Mouse (Mus musculus): ENCODE measurements around the gene N4bp2l2. TPM values are rescaled to one million over a fixed set of nuclear protein-coding genes. Genes with fewer than 3 reads are reported as not detected.

Gene N4bp2l2
- polyA plus RNA-seq, 2 experiments, result 12.3 to 25.1 TPM

DNA sequence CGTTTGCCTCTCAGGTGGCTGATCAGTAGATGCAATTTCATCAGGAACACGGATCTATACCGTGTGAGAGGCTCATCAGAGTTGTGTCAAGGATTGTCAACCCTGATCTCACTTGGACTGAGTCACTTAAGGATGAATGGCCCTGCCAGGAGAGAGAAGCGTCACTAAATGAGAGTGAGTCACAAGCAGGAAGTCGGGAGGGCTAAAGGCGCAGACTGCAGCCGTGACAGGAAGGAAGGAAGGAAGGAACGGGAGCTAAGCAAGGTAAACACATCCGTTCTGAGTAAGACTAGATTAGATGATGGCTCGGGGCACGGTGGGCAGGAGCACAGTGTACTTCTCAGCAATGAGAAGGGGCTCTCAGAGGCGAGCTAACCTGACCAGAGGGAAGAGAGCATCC, 54.3 kb downstream of the N4bp2l2 start:
- no peaks in the 10 kb centered on the region for H3K36me3 ChIP-seq (replicated peaks; ENCODE audit: control insufficient read depth, insufficient read depth, low read depth)
- no peak for TF ChIP-seq EP300 (IDR thresholded peaks at IDR 0.05; ENCODE audit: low read depth)
- DNase-seq (ENCODE audit: low read depth in 3 of 3, low spot score in 3 of 3) (no peak), ATAC-seq (ENCODE audit: insufficient read depth) (peak; percentile 51)
- WGBS (ENCODE audit: insufficient replicate concordance), result 10% methylated on average over 12 of the region's 12 CpGs
- H3K4me3 ChIP-seq (ENCODE audit: insufficient read depth in 1 of 2, low read depth in 2 of 2, low read length in 2 of 2), result no peak overlapping the region
- no peaks in the 10 kb centered on the region for H3K27me3 ChIP-seq (ENCODE audit: control insufficient read depth, insufficient read depth, low read length)
- no peak overlapping the region for H3K9ac ChIP-seq (replicated peaks)
- H3K9me3 ChIP-seq (ENCODE audit: control insufficient read depth, low read length), result no peaks in the 10 kb centered on the region
- H3K27ac ChIP-seq, result no peak overlapping the region
- no peak overlapping the region for H3K4me2 ChIP-seq (ENCODE audit: low read depth)
- H3K4me1 ChIP-seq (replicated peaks; ENCODE audit: control insufficient read depth in 2 of 2, insufficient read depth in 2 of 2, low read length in 1 of 2), result no peaks in the 10 kb centered on the region

- no peak overlapping the region for H3K9ac ChIP-seq (replicated peaks)
- no peaks in the 10 kb centered on the region for H3K9me3 ChIP-seq (ENCODE audit: control insufficient read depth, low read length)
- no peaks in the 10 kb centered on the region for H3K27me3 ChIP-seq (ENCODE audit: control insufficient read depth, insufficient read depth, low read length)
- no peak overlapping the region for H3K4me3 ChIP-seq (ENCODE audit: insufficient read depth in 1 of 2, low read depth in 2 of 2, low read length in 2 of 2)
- ATAC-seq (ENCODE audit: insufficient read depth) (no peak), DNase-seq (ENCODE audit: low read depth in 3 of 3, low spot score in 3 of 3) (no peak)
- no peak overlapping the region for H3K27ac ChIP-seq
- no peak for TF ChIP-seq CTCF (IDR thresholded peaks at IDR 0.05; ENCODE audit: low read depth)
- TF ChIP-seq EP300 (IDR thresholded peaks at IDR 0.05; ENCODE audit: low read depth), result no peak
- H3K4me1 ChIP-seq (replicated peaks; ENCODE audit: control insufficient read depth in 2 of 2, insufficient read depth in 2 of 2, low read length in 1 of 2), result no peaks in the 10 kb centered on the region
- H3K4me2 ChIP-seq (ENCODE audit: low read depth), result no peak overlapping the region
- 54% methylated on average over 1 of the region's 1 CpGs for WGBS (ENCODE audit: insufficient replicate concordance)
- H3K36me3 ChIP-seq (replicated peaks; ENCODE audit: control insufficient read depth, insufficient read depth, low read depth), result no peaks in the 10 kb centered on the region
Measured at GRCm38 (mm10) chr5:150611136-150611535, 54.8 kb downstream of the N4bp2l2 start.

GRCm38 (mm10) chr5:150607631-150608030, 58.4 kb downstream of the N4bp2l2 start:
- Histone ChIP-seq H3K4me1 (replicated peaks; ENCODE audit: control insufficient read depth in 2 of 2, insufficient read depth in 2 of 2, low read length in 1 of 2) (no peaks in the 10 kb centered on the region), H3K27me3 (ENCODE audit: control insufficient read depth, insufficient read depth, low read length) (no peaks in the 10 kb centered on the region), H3K4me2 (ENCODE audit: low read depth) (no peak overlapping the region), H3K9ac (replicated peaks) (no peak overlapping the region), H3K9me3 (ENCODE audit: control insufficient read depth, low read length) (no peaks in the 10 kb centered on the region), H3K4me3 (ENCODE audit: insufficient read depth in 1 of 2, low read depth in 2 of 2, low read length in 2 of 2) (no peak overlapping the region), H3K27ac (no peak overlapping the region), H3K36me3 (replicated peaks; ENCODE audit: control insufficient read depth, insufficient read depth, low read depth) (no peaks in the 10 kb centered on the region)
- TF ChIP-seq EP300 (IDR thresholded peaks at IDR 0.05; ENCODE audit: low read depth) (no peak), CTCF (IDR thresholded peaks at IDR 0.05; ENCODE audit: low read depth) (no peak)
- ATAC-seq (ENCODE audit: insufficient read depth) (no peak), DNase-seq (ENCODE audit: low read depth in 3 of 3, low spot score in 3 of 3) (no peak)
- WGBS (ENCODE audit: insufficient replicate concordance), result 79% methylated on average over 8 of the region's 8 CpGs

DNA sequence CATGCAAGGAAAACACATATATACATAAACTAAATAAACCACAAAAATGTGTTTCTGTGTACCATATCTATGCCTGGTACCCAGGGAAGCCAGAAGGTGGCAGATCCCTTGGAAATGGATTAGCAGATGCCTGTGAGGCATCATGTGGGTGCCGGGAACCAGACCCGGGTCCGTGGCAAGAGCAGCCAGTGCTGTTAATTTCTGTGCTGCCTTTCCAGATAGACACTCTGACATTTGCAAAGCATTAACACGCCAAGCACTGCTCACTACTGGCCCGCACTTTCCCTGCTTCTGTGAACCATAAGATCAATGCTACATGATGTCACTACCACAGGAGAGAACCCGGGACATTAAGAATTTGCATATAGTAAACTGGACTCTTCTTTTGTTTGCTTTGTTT, 59.9 kb downstream of the N4bp2l2 start:
- WGBS (ENCODE audit: insufficient replicate concordance), result 86% methylated on average over 6 of the region's 6 CpGs
- no peaks in the 10 kb centered on the region for H3K9me3 ChIP-seq (ENCODE audit: control insufficient read depth, low read length)
- ATAC-seq (ENCODE audit: insufficient read depth), result no peak
- no peak overlapping the region for H3K4me2 ChIP-seq (ENCODE audit: low read depth)
- H3K4me1 ChIP-seq (replicated peaks; ENCODE audit: control insufficient read depth in 2 of 2, insufficient read depth in 2 of 2, low read length in 1 of 2), result no peaks in the 10 kb centered on the region
- H3K27me3 ChIP-seq (ENCODE audit: control insufficient read depth, insufficient read depth, low read length), result no peaks in the 10 kb centered on the region
- no peak for DNase-seq (ENCODE audit: low read depth in 3 of 3, low spot score in 3 of 3)
- H3K36me3 ChIP-seq (replicated peaks; ENCODE audit: control insufficient read depth, insufficient read depth, low read depth), result no peaks in the 10 kb centered on the region
- H3K27ac ChIP-seq, result no peak overlapping the region
- TF ChIP-seq EP300 (IDR thresholded peaks at IDR 0.05; ENCODE audit: low read depth) (no peak), CTCF (IDR thresholded peaks at IDR 0.05; ENCODE audit: low read depth) (no peak)
- no peak overlapping the region for H3K9ac ChIP-seq (replicated peaks)
- H3K4me3 ChIP-seq (ENCODE audit: insufficient read depth in 1 of 2, low read depth in 2 of 2, low read length in 2 of 2), result no peak overlapping the region

- DNase-seq (ENCODE audit: low read depth in 3 of 3, low spot score in 3 of 3) (no peak), ATAC-seq (ENCODE audit: insufficient read depth) (no peak)
- no peak overlapping the region for H3K27ac ChIP-seq
- no peak overlapping the region for H3K4me3 ChIP-seq (ENCODE audit: insufficient read depth in 1 of 2, low read depth in 2 of 2, low read length in 2 of 2)
- H3K9me3 ChIP-seq (ENCODE audit: control insufficient read depth, low read length), result no peaks in the 10 kb centered on the region
- no peak overlapping the region for H3K9ac ChIP-seq (replicated peaks)
- H3K4me2 ChIP-seq (ENCODE audit: low read depth), result no peak overlapping the region
- WGBS (ENCODE audit: insufficient replicate concordance), result 75% methylated on average over 14 of the region's 14 CpGs
- no peak for TF ChIP-seq CTCF (IDR thresholded peaks at IDR 0.05; ENCODE audit: low read depth)
- TF ChIP-seq EP300 (IDR thresholded peaks at IDR 0.05; ENCODE audit: low read depth), result no peak
- H3K27me3 ChIP-seq (ENCODE audit: control insufficient read depth, insufficient read depth, low read length), result no peaks in the 10 kb centered on the region
- H3K4me1 ChIP-seq (replicated peaks; ENCODE audit: control insufficient read depth in 2 of 2, insufficient read depth in 2 of 2, low read length in 1 of 2), result peaks cover 5 to 14% of the 10 kb centered on the region in 2 experiments; a peak in 3 of 4 replicates
- no peaks in the 10 kb centered on the region for H3K36me3 ChIP-seq (replicated peaks; ENCODE audit: control insufficient read depth, insufficient read depth, low read depth)
Measured at GRCm38 (mm10) chr5:150601441-150602230, 64.3 kb downstream of the N4bp2l2 start.

Data from liver, embryonic 14.5 days (tissue).